Mouse (Mus musculus) kidney, postnatal 10 days (tissue): ENCODE results near the gene Hebp1.
A peak's percentile ranks its signal among the peaks of the same experiment; 100 is the strongest.

Experiments
- DNase-seq: peaks from one replicate; pipeline ENCODE4 v3.0.0; 2021; ENCODE audit warnings: mixed read lengths

Gene Hebp1

GRCm38 (mm10) chr6:135197921-135198532 is at the start of gene Hebp1, which contains the start of gene Fam234b:
TSS of gene Hebp1 (minus strand) at chr6:135198022.
TSS of gene Fam234b (plus strand) at chr6:135197977.
- DNase-seq = peak; percentile 89

- no peak for DNase-seq
These were observed 47.8 kb upstream of the Hebp1 start for GRCm38 (mm10) chr6:135245586-135245985.

DNA sequence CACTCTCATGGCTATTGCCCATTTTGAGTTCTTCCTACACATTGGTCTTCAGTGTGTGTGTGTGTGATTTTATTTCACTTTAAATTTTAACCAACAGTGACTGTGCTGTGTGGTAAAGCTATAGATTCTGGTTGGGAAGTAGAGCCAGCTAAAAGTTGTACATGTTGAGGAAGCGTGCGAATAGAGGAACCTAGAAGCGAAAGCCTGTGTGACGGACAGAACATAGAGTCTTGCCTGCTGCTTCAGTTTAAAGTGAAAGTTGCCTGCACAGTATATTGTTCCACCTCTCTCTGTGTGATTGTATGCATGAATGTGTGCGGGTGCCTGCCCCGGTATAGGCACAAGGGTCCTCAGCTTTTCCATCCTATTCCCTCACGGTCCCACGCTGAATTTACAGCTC is 42.5 kb upstream of the Hebp1 start:
- DNase-seq = no peak

DNA sequence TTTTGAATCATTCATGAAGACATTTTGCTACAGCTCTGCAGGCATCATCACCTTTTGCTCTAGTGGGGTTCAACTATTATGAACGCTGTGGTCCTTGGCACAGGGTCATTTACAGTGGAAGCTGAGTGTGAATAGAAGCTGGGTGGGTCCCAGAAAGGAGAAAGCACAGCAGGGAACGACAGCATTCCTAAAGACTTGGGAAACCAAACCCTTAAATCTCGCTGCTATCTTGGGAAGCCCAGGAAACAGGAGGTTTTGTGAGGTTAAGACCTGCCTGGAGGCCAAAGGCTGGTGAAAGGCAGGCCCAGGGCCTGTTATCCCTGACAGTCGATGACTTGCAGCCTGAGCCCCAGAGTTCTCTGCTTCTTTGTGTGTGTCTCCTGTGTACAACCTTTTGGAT is 40.4 kb upstream of the Hebp1 start:
- no peak for DNase-seq

- peak; percentile 23 for DNase-seq
These were observed 39.5 kb upstream of the Hebp1 start for GRCm38 (mm10) chr6:135237326-135237725.

- no peak for DNase-seq
These were observed 38.8 kb upstream of the Hebp1 start for GRCm38 (mm10) chr6:135236576-135236975.

- DNase-seq = no peak
These were observed 37.9 kb upstream of the Hebp1 start for GRCm38 (mm10) chr6:135235742-135236141.

GRCm38 (mm10) chr6:135232443-135233182 is 34.8 kb upstream of the Hebp1 start:
- no peak for DNase-seq

- DNase-seq = no peak
These were observed 32.8 kb upstream of the Hebp1 start for GRCm38 (mm10) chr6:135230586-135230985.

DNA sequence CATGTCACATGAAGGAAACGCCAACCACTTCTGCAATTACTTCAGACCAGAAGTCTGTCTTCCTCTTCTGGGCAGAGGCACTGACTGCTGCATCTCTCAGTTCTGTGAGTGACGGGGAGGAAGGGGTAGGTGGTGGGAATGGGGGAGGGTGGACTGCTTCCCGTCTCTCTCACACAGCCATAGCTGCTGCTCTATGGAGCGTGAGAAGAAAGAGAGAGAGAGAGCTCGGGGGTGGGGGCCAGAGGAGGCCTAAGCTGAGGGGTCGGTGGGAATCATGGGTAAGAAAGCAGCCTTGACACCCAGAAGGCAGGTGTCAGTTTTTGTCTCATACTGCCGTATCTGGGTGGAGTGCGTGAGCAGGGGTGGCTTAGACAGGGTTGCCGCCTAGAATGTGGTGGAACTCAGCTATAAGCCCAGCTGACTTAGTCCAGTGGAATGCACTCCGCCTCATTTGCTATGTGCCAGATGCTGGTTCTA is 30.7 kb upstream of the Hebp1 start:
- no peak for DNase-seq

DNA sequence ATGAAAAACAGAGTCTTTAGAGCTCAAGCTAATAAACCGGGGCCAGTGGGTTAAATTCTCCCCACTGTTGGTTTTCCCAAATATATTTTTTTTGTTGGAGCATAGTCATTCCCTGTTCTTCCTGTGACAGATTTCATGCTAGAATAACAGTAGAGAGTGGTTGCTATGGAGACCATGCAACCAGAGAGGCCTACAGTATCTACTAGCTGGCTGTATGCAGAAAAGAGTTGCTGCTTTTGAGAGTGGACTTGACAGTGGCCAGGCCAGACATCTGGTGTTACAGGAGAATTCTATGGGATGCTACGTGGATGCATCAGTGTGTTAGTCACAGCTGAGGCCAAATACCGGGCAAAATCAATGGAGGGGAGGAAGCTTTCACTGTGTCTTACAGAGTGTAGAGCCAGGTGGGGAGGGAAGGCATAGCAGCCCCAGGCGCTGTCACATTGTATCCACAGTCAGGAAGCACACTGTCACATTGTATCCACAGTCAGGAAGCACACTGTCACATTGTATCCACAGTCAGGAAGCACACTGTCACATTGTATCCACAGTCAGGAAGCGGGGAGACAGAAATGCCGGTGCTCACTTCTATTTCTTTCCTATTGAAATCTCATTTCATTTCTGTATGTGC is 26.1 kb upstream of the Hebp1 start:
- no peak for DNase-seq

DNA sequence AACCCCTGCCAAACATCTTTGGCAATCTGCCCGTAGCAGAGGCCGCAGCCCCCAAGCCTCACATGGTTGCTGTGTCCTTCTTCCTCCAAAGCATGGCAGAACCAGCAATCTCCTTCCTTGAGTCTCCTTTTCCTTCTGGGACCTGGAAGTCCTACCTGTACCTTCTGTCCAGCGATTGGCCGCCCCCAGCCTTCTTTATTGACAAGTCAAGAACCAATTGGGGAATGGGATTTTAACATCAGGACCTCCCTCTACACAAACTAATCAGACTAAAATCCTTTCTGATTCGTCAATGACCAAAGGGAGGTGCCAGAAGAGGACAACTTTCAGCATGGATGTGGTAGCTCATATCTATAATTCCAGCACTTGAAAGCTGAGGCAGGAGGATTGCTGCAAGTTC is 22.1 kb upstream of the Hebp1 start:
- no peak for DNase-seq

GRCm38 (mm10) chr6:135218330-135218729 is 20.5 kb upstream of the Hebp1 start:
- DNase-seq = no peak

DNA sequence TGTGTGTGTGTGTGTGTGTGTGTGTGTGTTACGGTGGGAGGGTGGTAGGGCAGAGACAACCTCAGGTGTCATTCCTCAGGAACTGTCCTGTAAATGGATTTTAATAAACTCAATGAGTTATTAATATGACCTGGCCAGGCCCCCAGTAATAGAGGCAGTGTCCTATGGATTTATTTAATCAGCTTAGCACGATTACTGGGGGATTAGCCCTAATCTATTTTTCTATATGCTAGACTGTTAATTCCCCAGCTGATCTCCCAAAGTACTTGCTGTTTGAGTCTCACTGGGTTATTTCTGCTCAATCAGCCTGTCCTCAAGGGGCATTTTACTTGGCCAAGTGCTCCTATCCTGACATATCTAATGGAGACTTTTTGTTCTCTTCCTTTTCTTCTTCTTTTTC is 14.8 kb upstream of the Hebp1 start:
- no peak for DNase-seq

DNA sequence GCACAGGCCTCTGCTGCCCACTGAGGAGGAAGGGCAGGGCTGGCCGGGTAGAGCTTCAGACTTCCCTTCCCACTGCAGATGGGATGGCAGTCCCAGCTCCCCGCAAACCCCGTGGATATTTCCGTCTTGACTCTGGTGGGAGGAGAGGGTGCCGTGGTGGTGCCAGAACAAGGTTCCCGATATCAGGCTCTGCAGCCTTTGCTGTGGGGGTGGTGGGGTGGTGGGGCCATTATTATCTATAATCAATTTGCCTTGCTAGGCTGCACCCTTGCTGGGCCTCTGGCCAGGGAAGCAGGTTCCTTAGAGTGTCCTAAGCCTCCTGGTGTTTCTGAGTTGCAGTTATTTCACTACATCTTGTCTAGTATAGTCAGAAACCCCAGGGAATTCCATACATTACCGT is 13.3 kb upstream of the Hebp1 start:
- DNase-seq = no peak

GRCm38 (mm10) chr6:135206909-135207308 is 9.1 kb upstream of the Hebp1 start:
- no peak for DNase-seq

GRCm38 (mm10) chr6:135205802-135206201 is 8.0 kb upstream of the Hebp1 start:
- DNase-seq = no peak

GRCm38 (mm10) chr6:135204869-135205268 is 7.0 kb upstream of the Hebp1 start:
- DNase-seq = no peak

DNA sequence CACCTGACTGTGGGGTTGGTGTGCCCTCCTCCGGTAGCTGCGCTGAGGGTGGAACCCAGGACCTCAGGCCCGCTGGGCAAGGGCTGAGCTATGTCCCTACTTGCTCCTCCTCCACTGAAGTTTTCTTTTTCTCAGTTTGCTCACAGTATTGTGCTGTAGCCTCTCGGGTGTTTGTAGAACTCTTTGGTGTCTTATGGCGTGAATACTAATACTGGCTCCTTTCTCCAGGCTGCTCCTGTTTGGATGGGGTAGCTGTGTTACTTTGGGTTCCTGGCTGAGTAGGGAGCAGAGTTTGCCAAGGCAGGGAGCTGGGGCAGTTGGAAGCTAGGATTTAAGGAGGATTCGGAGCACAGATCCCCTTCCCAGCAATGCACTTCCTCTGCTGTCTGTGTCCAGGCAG is 5.9 kb upstream of the Hebp1 start:
- no peak for DNase-seq

- DNase-seq = no peak
These were observed 4.8 kb upstream of the Hebp1 start for GRCm38 (mm10) chr6:135202668-135203067.

DNA sequence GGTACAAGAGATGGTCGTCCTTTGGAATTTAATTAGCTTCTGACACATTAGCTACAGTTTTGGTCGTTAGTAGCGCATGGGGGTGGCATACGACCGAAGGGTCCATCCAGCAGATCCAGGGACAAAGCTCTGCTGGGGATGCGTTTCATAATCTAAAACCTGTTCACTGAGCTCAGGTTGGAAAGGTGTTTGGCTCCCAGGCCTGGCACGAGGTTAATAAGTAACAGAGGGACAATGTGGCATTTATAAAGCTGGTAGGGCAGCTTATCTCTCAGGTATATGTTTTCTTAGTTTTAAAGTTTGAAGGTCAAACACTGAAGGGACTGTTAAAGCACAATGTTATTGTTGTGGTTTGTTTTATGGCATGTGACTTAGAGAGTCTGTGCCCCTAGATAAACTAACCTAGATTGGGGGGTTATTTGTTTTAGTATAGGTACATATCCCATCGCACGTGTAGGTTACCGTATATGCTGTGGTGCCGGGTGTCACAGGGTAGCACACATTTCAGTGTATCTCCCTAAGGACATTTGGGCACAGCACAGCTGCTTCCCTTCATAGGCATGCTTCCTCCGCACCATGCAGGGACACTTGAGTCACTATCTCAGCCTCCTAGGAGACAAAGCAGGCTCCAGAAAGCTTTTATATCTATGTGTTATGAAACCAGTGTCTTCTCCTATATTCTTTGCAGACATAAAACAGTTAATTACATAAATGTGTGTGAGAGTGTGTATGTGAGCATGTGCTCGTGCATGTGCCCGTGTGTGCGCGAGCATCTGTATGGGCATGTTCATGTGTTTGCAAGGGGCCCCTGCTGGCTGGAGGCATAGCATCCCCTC is 2.5 kb upstream of the Hebp1 start:
- DNase-seq = no peak

GRCm38 (mm10) chr6:135198726-135199125 is 904 bp upstream of the Hebp1 start:
- no peak for DNase-seq

DNA sequence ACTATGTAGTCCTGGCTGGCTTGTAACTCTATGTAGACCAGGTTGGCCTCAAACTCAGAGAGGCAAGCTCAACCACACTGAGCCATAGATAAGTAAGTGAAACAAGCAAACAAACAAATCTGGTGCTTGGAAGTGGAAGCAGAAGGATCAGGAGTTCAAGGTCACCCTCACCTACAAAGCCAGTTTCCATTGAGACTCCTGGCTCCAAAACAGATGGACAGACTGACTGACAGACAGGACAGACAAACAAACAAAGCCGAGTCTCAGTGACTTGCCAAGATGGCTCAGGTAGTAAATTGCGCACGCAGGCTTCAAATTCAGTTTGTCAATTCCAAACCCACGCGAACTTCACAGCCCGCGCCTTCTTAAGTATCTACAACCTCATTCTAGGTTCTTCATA is 376 bp downstream of the Hebp1 start:
- DNase-seq = no peak
